Mouse (Mus musculus) spleen, embryonic (tissue): ENCODE data around the gene Lrp1.

ENCODE experiments used
- CTCF ChIA-PET: fragments of 350-600 bp; sonication (Branson Sonifier 250); formaldehyde crosslinking; loops from one replicate; lab custom pipeline; 2022; lab: Charles Lee

Gene Lrp1

GRCm38 (mm10) chr10:127594930-127595715 is 25.8 kb downstream of the Lrp1 start:
- CTCF ChIA-PET: no interaction called here

DNA sequence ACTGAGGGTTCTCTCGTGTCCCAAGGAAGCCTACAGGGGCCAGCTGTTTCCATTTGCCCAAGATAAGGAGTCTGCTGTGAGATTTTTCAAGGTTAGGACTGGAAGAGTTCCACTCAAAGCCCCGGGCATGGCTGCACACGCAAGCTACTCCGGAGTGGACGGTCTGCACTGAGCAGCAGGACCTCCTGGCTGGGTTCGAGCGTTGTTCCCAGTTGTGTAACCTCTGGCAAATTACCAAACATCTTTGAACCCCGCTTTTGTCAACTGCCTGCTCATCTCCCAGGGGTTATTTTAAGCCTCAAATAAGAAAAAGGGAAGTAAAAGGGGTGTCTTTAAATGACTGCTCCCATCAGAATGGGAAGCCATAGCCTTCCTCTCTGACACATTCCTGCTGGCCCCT is 26.5 kb downstream of the Lrp1 start:
- CTCF ChIA-PET: no interaction called here

- CTCF ChIA-PET: no interaction called here
These were observed 28.1 kb downstream of the Lrp1 start for GRCm38 (mm10) chr10:127592850-127593249.

- CTCF ChIA-PET: no interaction called here
These were observed 28.5 kb downstream of the Lrp1 start for GRCm38 (mm10) chr10:127592423-127592822.

GRCm38 (mm10) chr10:127591514-127591913 is 29.4 kb downstream of the Lrp1 start:
- CTCF ChIA-PET: no interaction called here

DNA sequence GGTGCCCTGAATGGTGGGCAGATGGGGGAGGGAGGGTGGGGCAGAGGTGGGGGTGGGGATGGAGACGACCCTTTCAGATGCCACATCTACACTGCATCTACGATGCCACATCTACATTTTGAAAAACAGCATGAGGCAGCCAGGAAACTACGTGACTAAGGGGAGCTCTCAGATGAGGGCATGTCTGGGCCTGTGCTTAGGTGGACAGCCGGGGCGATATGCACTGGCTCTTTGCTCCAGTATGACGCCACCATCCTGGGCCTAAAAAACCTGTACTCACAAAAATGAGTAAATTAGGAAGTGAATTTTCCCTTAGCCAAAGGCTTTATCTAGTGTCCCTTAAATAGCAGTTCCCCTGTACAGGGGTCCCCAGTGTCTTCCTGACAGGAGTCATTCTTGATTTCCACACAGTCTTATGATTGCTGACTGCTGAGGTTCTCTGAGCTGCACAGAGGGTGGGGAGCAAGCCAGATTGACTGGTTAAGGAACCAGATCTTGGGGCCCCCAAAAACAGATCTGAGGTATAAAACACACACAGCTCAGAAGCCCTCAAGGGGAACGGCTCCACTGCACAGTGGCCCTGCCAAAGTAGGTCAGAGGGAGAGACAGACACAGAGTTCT is 30.0 kb downstream of the Lrp1 start:
- CTCF ChIA-PET: no interaction called here

DNA sequence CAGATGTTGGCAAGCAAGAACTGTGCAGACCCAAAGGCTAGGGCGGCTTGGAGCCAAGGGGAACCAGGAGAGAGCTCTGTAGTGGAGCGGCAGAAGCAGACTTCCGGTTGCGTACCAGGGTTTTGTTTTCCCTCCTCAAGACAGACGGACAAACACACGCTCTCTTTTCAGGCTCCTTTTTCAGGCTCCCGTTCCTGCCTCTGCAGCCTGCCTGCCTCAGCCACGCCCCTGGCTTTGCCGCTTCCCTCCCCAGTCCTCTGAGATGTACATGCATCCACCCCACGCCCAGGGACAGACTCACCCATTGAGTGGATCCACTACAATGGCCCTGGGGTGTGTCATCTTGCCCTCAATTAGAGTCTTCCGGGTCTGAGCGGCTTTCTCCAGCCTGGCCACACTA is 30.7 kb downstream of the Lrp1 start:
- CTCF ChIA-PET: no interaction called here

DNA sequence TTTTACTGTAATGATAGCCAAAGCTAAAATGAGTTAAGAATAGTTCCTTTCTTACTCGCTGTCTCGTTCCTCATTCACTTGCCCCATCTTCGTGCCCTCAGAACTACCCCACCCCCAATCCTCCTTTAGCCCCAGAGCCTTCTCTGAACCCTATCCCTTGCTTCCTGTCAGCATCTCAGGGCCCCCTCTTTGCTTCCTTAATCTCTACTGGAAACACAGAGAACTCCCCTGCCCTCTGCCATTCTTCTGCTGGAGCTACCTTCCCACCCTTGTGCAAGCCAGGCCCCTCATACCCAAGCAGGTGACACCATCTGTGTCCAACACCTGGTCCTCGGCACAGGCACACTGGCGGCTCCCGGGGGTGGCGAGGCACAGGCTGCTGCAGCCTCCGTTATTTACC is 33.2 kb downstream of the Lrp1 start:
- CTCF ChIA-PET: interaction anchor here (0.6 kb wide), 1 partner anchor 19 kb away, joined by 3 read pairs; no protein-coding TSS in a partner anchor

DNA sequence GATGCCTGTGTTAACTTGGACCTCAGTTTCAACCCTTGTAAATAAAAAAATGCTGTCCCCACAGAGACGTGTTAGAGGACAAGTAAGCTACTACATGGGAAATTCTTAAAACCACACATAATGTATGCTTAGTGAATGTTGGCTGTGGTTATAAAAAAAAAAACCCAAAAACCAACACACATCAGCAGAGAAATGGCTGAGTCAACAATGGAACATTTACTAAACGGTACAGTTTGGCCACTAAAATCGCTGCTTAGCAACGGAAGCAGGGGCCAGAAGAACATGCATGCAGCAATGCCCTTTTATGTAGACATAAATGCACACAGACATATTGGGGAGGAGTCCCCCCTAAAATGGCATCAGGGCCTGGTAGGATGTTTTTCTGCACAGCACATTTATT is 34.7 kb downstream of the Lrp1 start:
- CTCF ChIA-PET: no interaction called here

DNA sequence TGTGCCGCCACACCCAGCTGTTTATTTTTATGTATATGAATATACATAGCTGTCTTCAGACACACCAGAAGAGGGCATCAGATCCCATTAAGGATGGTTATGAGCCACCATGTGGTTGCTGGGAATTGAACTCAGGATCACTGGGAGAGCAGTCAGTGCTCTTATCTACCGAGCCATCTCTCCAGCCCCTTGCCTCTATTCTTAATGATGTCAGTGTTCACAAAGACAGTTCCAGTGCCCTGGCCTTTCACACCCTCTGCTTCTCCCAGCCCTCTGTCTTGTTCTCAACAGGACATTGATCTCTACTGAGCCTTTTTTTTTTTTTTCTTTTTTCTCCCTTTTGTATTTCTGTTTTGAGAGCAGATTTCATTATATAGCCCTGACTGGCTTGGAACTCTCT is 35.4 kb downstream of the Lrp1 start:
- CTCF ChIA-PET: no interaction called here

GRCm38 (mm10) chr10:127583649-127584048 is 37.3 kb downstream of the Lrp1 start:
- CTCF ChIA-PET: no interaction called here

GRCm38 (mm10) chr10:127581291-127581690 is 39.7 kb downstream of the Lrp1 start:
- CTCF ChIA-PET: no interaction called here

DNA sequence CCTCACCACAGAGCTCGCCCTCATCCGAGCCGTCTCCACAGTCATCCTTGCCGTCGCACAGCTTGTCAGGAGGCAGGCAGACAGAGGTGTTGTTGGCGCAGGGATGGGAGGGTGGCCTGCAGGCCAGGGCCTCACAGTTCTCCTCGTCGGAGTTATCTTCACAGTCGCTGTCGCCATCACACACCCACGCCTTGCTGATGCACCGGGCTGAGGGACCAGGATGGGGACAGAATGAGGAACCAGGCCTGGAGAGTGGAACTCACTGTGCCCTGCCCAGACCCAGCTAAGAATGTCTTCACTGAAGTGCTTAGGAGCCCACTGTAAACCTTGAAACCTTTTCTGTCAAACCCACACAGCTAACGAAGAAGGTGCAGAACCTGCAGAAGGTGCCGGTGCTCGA is 43.0 kb downstream of the Lrp1 start:
- CTCF ChIA-PET: no interaction called here

DNA sequence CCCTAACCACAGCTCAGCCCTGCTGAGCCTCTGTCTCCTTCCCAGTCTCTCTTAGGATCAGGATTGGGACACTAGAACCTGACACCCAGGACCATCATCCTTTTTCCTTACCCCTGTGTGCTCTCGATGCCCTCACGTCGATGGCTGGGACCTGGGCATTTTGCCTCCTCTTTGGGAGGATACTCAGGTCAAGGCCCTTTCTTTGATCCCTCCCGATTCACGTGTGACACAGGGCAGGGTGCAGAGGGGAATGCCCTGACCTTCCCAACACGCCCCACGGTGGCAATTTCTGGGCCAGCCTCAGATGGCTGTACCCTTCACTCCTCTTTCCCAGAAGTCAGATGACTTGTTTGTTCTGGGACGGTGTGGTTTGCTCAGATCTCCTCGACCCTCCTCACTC is 43.8 kb downstream of the Lrp1 start:
- CTCF ChIA-PET: no interaction called here

GRCm38 (mm10) chr10:127576381-127576961 is 44.5 kb downstream of the Lrp1 start:
- CTCF ChIA-PET: no interaction called here

DNA sequence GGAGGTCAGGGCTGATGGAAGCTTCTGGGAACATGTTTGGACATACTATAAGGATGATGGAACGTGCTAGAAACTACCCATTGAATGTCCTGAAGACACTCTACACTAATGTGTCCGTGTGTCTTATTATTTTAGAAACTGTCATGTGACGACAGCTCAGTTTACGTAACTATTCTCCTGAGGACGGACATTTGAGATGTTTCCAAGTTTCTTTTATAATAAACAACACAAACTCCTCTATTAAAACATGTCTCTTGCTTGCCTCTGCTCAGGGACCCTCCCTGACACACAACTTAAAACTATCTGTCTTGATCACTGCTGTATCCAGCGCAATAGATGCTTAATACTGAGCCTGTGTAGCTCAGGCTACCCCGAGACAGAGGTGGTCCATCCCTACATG is 45.2 kb downstream of the Lrp1 start:
- CTCF ChIA-PET: no interaction called here

GRCm38 (mm10) chr10:127572281-127572680 is 48.7 kb downstream of the Lrp1 start:
- CTCF ChIA-PET: interaction anchor here (0.6 kb wide), 1 partner anchor 43 kb away, joined by 8 read pairs; no protein-coding TSS in a partner anchor

DNA sequence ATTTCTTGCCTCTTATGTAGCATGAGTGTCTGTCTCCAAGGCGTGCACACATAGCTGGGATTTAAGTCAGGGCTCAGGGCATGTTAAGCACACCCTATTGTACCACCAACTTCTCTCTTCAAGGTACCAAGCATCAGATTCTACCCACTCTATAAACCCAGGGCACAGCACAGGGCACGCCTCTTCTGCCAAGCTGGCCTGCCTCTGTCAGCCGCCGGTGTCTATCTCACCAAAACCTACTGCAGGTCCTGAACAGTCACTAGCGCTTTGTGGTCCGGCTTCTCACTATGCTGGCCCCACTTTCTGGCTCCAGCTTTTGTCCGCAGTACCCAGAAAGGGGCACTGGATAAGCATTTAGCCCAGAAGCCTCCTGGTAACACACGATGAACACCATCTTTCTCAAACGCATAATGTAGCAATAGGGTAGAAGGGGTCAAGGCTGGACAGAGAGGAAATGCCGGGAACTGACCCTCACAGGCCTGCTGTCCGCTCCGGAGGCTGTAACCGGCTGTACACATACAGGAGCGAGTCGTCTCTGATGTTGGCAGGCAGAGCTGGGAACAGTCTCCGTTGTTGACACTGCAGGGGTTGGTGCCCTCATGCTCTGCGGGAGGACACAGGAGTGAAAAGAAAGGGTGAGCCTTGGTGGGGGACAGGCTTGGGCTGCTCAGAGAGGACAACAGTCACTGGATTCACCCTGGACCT is 49.9 kb downstream of the Lrp1 start:
- CTCF ChIA-PET: no interaction called here

DNA sequence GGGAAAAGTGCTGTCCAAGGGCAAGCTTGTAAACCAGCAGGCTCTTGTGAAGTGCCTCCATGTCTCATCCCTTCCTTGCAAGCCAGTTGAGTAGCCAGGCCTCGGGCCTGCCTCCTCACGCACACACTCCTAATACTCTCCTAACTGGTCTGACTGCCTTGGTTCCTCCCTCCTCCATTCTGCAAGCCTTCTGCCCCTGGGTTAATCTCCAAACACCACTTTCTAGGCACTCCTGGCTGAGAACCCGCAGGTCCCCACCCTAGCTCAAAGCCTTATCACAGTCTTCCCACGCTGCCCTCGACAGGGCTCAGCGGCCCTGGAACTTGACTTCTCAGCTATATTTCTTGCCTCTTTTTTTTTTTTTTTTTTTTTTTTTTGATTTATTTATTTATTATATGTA is 50.6 kb downstream of the Lrp1 start:
- CTCF ChIA-PET: no interaction called here

DNA sequence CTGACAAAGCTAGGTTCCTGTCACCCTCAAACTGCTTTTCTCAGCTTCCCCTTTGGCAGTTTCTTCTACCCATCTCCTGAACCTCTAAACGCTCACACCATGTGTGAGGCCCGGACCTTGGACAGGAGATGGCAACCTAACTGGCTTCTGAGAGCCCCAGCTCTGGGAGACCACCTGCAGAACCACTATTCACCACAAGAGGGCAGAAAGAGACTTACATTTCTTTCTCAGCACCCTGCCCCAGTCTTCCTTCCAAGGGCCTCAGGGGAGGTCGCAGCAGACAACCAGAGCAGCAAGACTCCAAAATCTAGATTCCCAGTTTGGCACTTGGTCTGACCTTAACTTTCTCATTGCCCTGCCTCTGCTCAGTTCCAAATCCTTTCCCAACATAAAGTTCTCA is 51.5 kb downstream of the Lrp1 start:
- CTCF ChIA-PET: interaction anchor here (0.6 kb wide), 1 partner anchor 18 kb away, joined by 3 read pairs; no protein-coding TSS in a partner anchor

- CTCF ChIA-PET: no interaction called here
These were observed 54.2 kb downstream of the Lrp1 start for GRCm38 (mm10) chr10:127566553-127567326.
